In the genomic region with DNA sequence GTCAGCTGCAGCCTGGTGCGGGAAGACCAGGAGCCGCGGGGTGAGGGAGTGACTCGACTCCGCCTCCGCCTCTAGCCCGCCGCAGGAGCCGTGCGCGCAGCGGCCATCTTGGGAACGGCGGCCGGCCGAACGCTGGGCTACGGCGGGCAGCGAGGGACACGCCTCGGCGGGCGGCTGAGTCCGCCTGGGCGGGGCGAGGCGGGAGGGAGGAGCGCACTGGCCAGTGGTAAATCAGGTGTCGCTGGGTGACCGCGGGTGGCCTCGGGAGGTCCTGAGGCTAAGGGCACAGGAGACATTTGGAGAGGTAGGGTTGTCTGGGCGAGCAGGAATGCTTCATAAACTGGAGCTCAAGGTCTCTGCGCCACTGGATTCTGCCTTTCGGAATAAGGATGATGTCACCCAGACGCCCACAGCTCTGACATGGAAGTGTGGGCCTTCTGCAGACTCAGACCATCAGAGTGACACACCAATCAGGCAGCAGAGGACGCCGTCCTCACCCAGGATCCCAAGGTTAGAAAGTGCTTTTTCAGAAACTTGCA, we compare ENCODE assay signal across 8 mouse cellular contexts. TPM values are rescaled to one million over a fixed set of nuclear protein-coding genes. Genes with fewer than 3 reads are reported as not detected.
DNase-seq lines count a peak whose midpoint lies in the region; ATAC-seq and TF ChIP-seq lines count a peak whose summit lies in the region.

A gene (minus strand): TSS at position 134 of the 539 bp plus-strand sequence.

- WGBS in forebrain, embryonic 16.5 days: 0% methylated on average over 39 of the region's 39 CpGs
- under 1% methylated on average over 38 of the region's 39 CpGs for WGBS in neural tube, embryonic 14.5 days

- peak; percentile 88 for DNase-seq in MEL (ENCODE audit: low read depth, low spot score)
- peak; percentile 93 to 99 for DNase-seq in cerebellum, adult 18-20 months
- peak; percentile 85 for DNase-seq in heart, postnatal 25 days (ENCODE audit: low spot score)
- DNase-seq in layer of hippocampus, adult 18-20 months (ENCODE audit: low spot score in 2 of 2): peak; percentile 92 to 95
- peak; percentile 94 for DNase-seq in lung, adult 18-20 months

- peaks cover 0 to 11% of the 10 kb centered on the region in 2 experiments; a peak in 2 of 4 replicates for H3K36me3 ChIP-seq in MEL (ENCODE audit: control insufficient read depth in 1 of 2, insufficient read depth in 2 of 2, low read length in 2 of 2)
- H3K36me3 ChIP-seq in forebrain, embryonic 16.5 days (ENCODE audit: control insufficient read depth, insufficient read depth): no peaks in the 10 kb centered on the region
- no peaks in the 10 kb centered on the region for H3K36me3 ChIP-seq in neural tube, embryonic 14.5 days (ENCODE audit: control insufficient read depth, insufficient read depth, low read length)
- H3K36me3 ChIP-seq in testis, adult 2 months (ENCODE audit: control insufficient read depth, insufficient read depth, low read length): no peaks in the 10 kb centered on the region

- TF ChIP-seq CTCF in MEL (IDR thresholded peaks at IDR 0.05 in 2 of 3, conservative IDR thresholded peaks at IDR 0.05 in 1 of 3; ENCODE audit: control insufficient read depth in 1 of 3, insufficient read depth in 1 of 3, low read depth in 2 of 3, low read length in 3 of 3, poor library complexity in 1 of 3, severe bottlenecking in 1 of 3): peak in 2 of 3 experiments; percentile 4 to 8; a peak in 1 of 6 replicates
- TF ChIP-seq CTCF in testis, adult 2 months (IDR thresholded peaks at IDR 0.05; ENCODE audit: control insufficient read depth, insufficient read depth, insufficient replicate concordance, low read depth, low read length): 0 out of 2 replicates have a peak, but pooled peaks have one; percentile 8

- H3K4me1 ChIP-seq in MEL (ENCODE audit: control insufficient read depth in 1 of 2, insufficient read depth in 2 of 2, low read length in 2 of 2): peaks cover 4 to 14% of the 10 kb centered on the region in 2 experiments; a peak in 3 of 4 replicates
- H3K4me1 ChIP-seq in forebrain, embryonic 16.5 days (replicated peaks; ENCODE audit: control insufficient read depth, insufficient read depth, low read length): peaks cover 32% of the 10 kb centered on the region
- H3K4me1 ChIP-seq in neural tube, embryonic 14.5 days (ENCODE audit: control insufficient read depth, insufficient read depth, low read length): peaks cover 15% of the 10 kb centered on the region
- peaks cover 3% of the 10 kb centered on the region for H3K4me1 ChIP-seq in testis, adult 2 months (ENCODE audit: control insufficient read depth, insufficient read depth, low read length)

- intact Hi-C loops in heart, postnatal 25 days (cut with DNase I): loop anchor here (5.0 kb wide), 1 partner anchor 49 kb away; no protein-coding TSS in a partner anchor

- peaks cover 9% of the 10 kb centered on the region for H3K79me2 ChIP-seq in MEL (ENCODE audit: control insufficient read depth, insufficient read depth, low read length, poor library complexity)

- no peak for TF ChIP-seq EP300 in MEL (IDR thresholded peaks at IDR 0.05; ENCODE audit: low read depth in 1 of 2, low read length in 2 of 2)

- no peaks in the 10 kb centered on the region for H3K27me3 ChIP-seq in MEL (ENCODE audit: control insufficient read depth in 1 of 2, insufficient read depth in 2 of 2, low read length in 2 of 2)
- no peaks in the 10 kb centered on the region for H3K27me3 ChIP-seq in forebrain, embryonic 16.5 days (replicated peaks; ENCODE audit: control insufficient read depth, insufficient read depth, low read length)
- H3K27me3 ChIP-seq in neural tube, embryonic 14.5 days (ENCODE audit: control insufficient read depth, insufficient read depth, low read length): no peaks in the 10 kb centered on the region
- H3K27me3 ChIP-seq in testis, adult 2 months (ENCODE audit: control insufficient read depth, insufficient read depth, low read length): no peaks in the 10 kb centered on the region

- H3K4me2 ChIP-seq in forebrain, embryonic 16.5 days (ENCODE audit: low read length): peak within 1 kb of the TSS; percentile 68
- peak within 1 kb of the TSS; percentile 76 for H3K4me2 ChIP-seq in neural tube, embryonic 14.5 days (ENCODE audit: low read depth, low read length)

- TF ChIP-seq POLR2A in MEL (IDR thresholded peaks at IDR 0.05; ENCODE audit: control insufficient read depth in 1 of 2, insufficient read depth in 1 of 2, low read depth in 1 of 2, low read length in 2 of 2, poor library complexity in 1 of 2): peak; percentile 68 to 75
- peak; percentile 71 for TF ChIP-seq POLR2A in testis, adult 2 months (IDR thresholded peaks at IDR 0.05; ENCODE audit: control insufficient read depth, low read depth, low read length)

- H3K27ac ChIP-seq in MEL (ENCODE audit: control insufficient read depth, low read depth, low read length): peak within 1 kb of the TSS; percentile 19; the same call in 1 of the 2 replicates
- H3K27ac ChIP-seq in forebrain, embryonic 16.5 days (ENCODE audit: low read length): peak within 1 kb of the TSS; percentile 95
- peak within 1 kb of the TSS; percentile 93 for H3K27ac ChIP-seq in neural tube, embryonic 14.5 days (ENCODE audit: low read depth, low read length)
- H3K27ac ChIP-seq in testis, adult 2 months (ENCODE audit: control insufficient read depth, insufficient read depth, low read depth, low read length): peak within 1 kb of the TSS; percentile 75

- TF ChIP-seq RAD21 in MEL (IDR thresholded peaks at IDR 0.05; ENCODE audit: low read depth, low read length): no peak

- peak within 1 kb of the TSS; percentile 90 to 91 for H3K4me3 ChIP-seq in MEL (ENCODE audit: control insufficient read depth in 1 of 2, insufficient read depth in 1 of 2, low read depth in 2 of 2, low read length in 2 of 2)
- H3K4me3 ChIP-seq in forebrain, embryonic 16.5 days (replicated peaks; ENCODE audit: low read length): peak within 1 kb of the TSS; percentile 88
- peak within 1 kb of the TSS; percentile 67 for H3K4me3 ChIP-seq in neural tube, embryonic 14.5 days (ENCODE audit: low read depth, low read length)
- H3K4me3 ChIP-seq in testis, adult 2 months (ENCODE audit: control insufficient read depth, low read depth, low read length): peak within 1 kb of the TSS; percentile 93

- ATAC-seq in forebrain, embryonic 16.5 days: peak; percentile 94
- ATAC-seq in neural tube, embryonic 14.5 days (ENCODE audit: low read depth): peak; percentile 95

- H3K9ac ChIP-seq in MEL (ENCODE audit: control insufficient read depth, low read depth, low read length, poor library complexity, severe bottlenecking): peak within 1 kb of the TSS; percentile 79
- H3K9ac ChIP-seq in forebrain, embryonic 16.5 days (replicated peaks; ENCODE audit: low read depth, low read length): peak within 1 kb of the TSS; percentile 96
- H3K9ac ChIP-seq in neural tube, embryonic 14.5 days (replicated peaks; ENCODE audit: low read depth, low read length): peak within 1 kb of the TSS; percentile 87

- no peaks in the 10 kb centered on the region for H3K9me3 ChIP-seq in MEL (replicated peaks; ENCODE audit: insufficient read depth, low read length)
- H3K9me3 ChIP-seq in forebrain, embryonic 16.5 days (ENCODE audit: control insufficient read depth, low read length): no peaks in the 10 kb centered on the region
- H3K9me3 ChIP-seq in neural tube, embryonic 14.5 days (ENCODE audit: control insufficient read depth, low read length): no peaks in the 10 kb centered on the region

TF ChIP-seq in MEL, 35 proteins besides CTCF, POLR2A, EP300 and RAD21:
- TF ChIP-seq NRF1 (IDR thresholded peaks at IDR 0.05; ENCODE audit: insufficient read depth, low read depth, low read length, poor library complexity, severe bottlenecking) (peak; percentile 46; the same call in 1 of the 2 replicates), POLR2AphosphoS5 (IDR thresholded peaks at IDR 0.05; ENCODE audit: borderline replicate concordance, low read depth, low read length) (no peak), HCFC1 (IDR thresholded peaks at IDR 0.05; ENCODE audit: low read depth, low read length) (peak; percentile 78), ZC3H11A (IDR thresholded peaks at IDR 0.05; ENCODE audit: low read depth, low read length) (no peak), ELF1 (IDR thresholded peaks at IDR 0.05; ENCODE audit: low read depth, low read length) (0 out of 2 replicates have a peak, but pooled peaks have one; percentile 24), SIN3A (IDR thresholded peaks at IDR 0.05; ENCODE audit: low read length) (peak; percentile 63; the same call in 1 of the 2 replicates), TCF12 (IDR thresholded peaks at IDR 0.05; ENCODE audit: low read depth, low read length) (peak; percentile 61; the same call in 1 of the 2 replicates), MXI1 (IDR thresholded peaks at IDR 0.05; ENCODE audit: low read depth, low read length) (peak; percentile 35; the same call in 1 of the 2 replicates), BHLHE40 (IDR thresholded peaks at IDR 0.05; ENCODE audit: borderline replicate concordance, low read depth, low read length) (no peak), MAZ (IDR thresholded peaks at IDR 0.05; ENCODE audit: low read depth, low read length) (peak; percentile 22; the same call in 1 of the 2 replicates), E2F4 (IDR thresholded peaks at IDR 0.05; ENCODE audit: borderline replicate concordance, low read depth, low read length) (no peak), NELFE (IDR thresholded peaks at IDR 0.05; ENCODE audit: low read depth, low read length) (peak; percentile 63), MAFK (IDR thresholded peaks at IDR 0.05; ENCODE audit: borderline replicate concordance, low read depth, low read length) (no peak)

RNA-seq across cellular contexts. Expression of the gene that starts here (rescaled TPM):
- total RNA-seq in MEL (2012; rRNA removed): 18.0 and 18.8 TPM in 2 replicates
- polyA plus RNA-seq in MEL (2012; ENCODE audit: insufficient read depth in 1 of 2, insufficient read length in 2 of 2, low read depth in 1 of 2, low replicate concordance in 2 of 2, missing spikeins in 1 of 2): 10 to 100 TPM in 1 of 2 experiments, not detected in 1; 20.4 TPM
- polyA plus RNA-seq in forebrain, embryonic 16.5 days (2015; fragmentation: Nextera tagmentation; extraction: Ambion mirVana): 33.7 and 37.8 TPM in 2 replicates
- 10 to 100 TPM; 42.9 to 46.3 TPM for total RNA-seq in heart, postnatal 25 days (2021)
- 10 to 100 TPM; 64.3 to 65.9 TPM for total RNA-seq in layer of hippocampus, adult 18-20 months (2021)
- polyA plus RNA-seq in neural tube, embryonic 14.5 days (2014; fragmentation: Nextera tagmentation; extraction: Ambion mirVana): 37.1 and 39.8 TPM in 2 replicates
- 6.1 and 6.2 TPM in 2 replicates for polyA plus RNA-seq in testis, adult 2 months (2012; rRNA removed)

Comparison
In these comparisons a context has a peak if more than half of its experiments do, and no peak if none do; other contexts are left out.
1. Peak in every context shown above with its lines: DNase-seq, ATAC-seq, H3K4me3 ChIP-seq and H3K27ac ChIP-seq.
2. H3K27ac ChIP-seq: peak in every context shown above with its lines; median percentile 95 in forebrain, embryonic 16.5 days; 93 in neural tube, embryonic 14.5 days; 75 in testis, adult 2 months; 19 in MEL.